Mouse (Mus musculus) cerebellum, adult 8-10 months (tissue): ENCODE results near the gene Mrnip.
A peak's percentile ranks its signal among the peaks of the same experiment; 100 is the strongest.

ENCODE experiments used
- DNase-seq: peaks from one replicate; pipeline ENCODE4 v3.0.0; 2022

The Mrnip gene

GRCm38 (mm10) chr11:50206037-50206436, 31.8 kb downstream of the Mrnip start:
- no peak for DNase-seq

GRCm38 (mm10) chr11:50207344-50207743, 33.1 kb downstream of the Mrnip start:
- DNase-seq: no peak

GRCm38 (mm10) chr11:50208039-50208438, 33.8 kb downstream of the Mrnip start:
- DNase-seq: no peak

- peak; percentile 85 for DNase-seq
Observed at GRCm38 (mm10) chr11:50210101-50210504, 35.9 kb downstream of the Mrnip start.

- DNase-seq: peak; percentile 82
Observed at GRCm38 (mm10) chr11:50210505-50211151, 36.4 kb downstream of the Mrnip start, which contains the start of the genes Sqstm1 and Mgat4b. Sqstm1 (minus strand) TSS chr11:50210827. Mgat4b (plus strand) TSS chr11:50210890.

- no peak for DNase-seq
Observed at GRCm38 (mm10) chr11:50211322-50212059, 37.2 kb downstream of the Mrnip start.

DNA sequence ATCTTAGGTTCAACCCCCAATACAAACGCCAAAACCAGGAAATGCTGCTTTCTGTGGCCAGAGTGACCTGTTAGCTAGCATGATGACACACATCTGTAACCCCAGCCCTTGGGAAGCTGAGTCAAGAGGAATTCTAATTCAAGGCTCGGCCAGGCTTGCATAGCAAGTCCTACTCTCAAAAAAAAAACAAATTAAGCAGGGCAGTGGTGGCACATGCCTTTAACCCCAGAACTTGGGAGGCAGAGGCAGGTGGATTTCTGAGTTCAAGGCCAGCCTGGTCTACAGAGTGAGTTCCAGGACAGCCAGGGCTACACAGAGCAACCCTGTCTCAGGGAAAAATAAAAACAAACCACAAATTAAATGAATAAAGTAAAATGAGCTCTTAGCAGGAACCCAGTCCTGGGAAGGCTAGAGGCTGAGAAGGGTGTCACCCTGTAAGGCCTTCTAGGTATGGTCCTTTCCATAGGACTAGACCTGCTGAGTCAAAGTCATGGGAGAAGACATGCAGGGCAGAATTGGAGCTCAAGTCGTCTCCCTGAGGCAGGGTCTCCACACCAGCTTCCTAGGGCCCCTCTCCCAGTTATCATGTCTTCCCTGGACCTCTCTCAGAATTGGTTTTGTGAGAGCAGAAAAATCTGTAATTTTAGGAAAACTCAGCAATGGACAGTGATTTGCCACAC, 38.0 kb downstream of the Mrnip start:
- no peak for DNase-seq

- peak; percentile 63 for DNase-seq
Observed at GRCm38 (mm10) chr11:50212848-50213758, 38.9 kb downstream of the Mrnip start.

GRCm38 (mm10) chr11:50214631-50215030, 40.4 kb downstream of the Mrnip start:
- no peak for DNase-seq

DNA sequence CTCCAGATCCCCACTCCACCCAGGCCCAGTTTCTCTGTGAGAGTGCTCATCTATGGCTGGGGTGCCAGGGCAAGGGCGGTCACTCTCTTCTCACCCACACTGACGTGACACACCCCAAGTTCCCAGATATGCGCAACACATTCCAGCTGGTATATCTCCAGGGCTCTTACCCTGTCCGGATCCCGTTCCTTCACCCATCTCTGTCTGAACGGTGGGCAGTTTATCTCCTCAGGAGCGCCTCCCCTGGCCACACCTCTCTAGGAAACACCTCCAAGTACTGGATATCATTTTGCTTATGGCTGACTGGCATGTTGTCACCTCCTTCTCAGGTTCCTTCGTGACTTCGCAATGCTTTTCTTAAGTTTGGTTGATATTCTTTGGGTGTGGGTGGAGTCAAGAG, 41.4 kb downstream of the Mrnip start:
- DNase-seq: no peak

- no peak for DNase-seq
Observed at GRCm38 (mm10) chr11:50216724-50217366, 42.6 kb downstream of the Mrnip start.

DNA sequence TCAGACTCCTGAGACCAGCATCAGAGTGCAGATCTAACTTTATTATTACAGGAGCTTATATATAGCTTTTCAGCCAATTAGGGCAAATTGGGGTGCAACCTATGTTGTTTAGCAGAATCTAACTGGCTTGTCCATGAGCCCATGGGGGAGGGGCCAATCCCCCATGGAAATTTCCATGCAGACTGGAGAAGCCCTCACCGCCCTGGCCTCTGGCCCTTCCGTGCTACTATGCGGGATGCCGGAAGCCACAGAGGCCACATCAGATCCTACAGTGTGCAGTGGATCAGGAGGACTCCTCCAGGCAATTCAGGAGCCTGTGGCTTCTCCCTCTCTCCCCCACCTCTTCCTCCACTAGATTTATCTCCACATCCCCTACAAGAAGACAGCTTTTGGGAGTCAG, 43.6 kb downstream of the Mrnip start:
- no peak for DNase-seq

DNA sequence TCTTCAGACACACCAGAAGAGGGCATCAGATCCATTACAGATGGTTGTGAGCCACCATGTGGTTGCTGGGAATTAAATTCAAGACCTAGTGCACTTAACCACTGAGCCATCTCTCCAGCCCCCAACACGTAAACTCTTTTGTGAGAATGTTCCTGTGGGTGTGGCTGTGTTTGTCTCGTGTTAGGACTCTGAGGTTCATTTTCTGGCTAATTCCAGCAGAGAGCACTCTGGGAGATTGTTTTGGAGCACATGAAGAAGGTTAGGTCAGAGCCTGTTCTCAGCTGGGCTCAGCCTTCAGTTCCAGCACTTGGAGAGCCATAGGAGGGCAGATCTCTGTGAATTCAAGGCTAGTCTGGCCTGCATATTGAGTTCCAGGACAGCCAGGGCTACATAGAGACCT, 45.6 kb downstream of the Mrnip start:
- DNase-seq: no peak

- no peak for DNase-seq
Observed at GRCm38 (mm10) chr11:50222559-50223276, 48.5 kb downstream of the Mrnip start.

DNA sequence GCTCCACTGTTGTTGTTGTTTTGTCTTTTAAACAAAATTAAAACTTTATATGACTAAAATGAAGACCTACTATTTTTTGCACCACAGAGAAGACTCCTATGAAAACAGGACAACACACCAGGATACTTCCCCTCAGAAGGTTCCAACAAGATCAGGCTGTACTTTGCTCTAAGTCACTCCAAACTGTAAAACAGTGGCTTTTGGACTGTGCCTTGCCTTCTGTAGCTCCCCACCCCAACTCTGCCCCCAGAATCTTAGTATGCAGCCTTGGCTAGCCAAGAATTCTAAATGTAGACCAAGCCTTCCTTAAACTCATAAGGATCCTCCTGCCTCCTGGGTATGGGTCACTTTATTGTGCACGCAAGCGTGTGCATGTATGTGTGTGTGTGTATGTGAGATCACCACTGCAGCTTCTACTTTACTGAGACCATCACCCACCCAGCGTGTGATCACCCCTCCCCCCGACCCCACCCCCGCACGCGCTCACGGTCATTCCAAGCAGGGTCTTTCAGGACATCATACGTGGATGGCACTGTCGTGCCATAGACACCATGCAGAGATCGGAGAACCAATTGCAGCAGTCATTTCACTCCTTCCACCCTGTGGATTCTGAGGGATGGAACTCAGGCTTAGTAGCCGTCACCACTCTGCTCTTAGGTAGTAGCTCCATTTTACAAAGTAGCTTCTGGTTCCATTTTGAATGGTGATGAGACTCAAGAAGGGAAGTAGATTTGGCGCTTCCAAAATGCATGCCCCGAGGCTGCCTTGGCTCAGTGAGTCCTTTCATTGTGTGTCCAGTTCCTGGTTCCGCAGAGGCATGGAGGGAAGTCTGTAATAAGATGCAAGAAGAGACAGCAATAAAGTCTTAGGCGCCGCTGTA, 49.8 kb downstream of the Mrnip start:
- DNase-seq: peak; percentile 42

DNA sequence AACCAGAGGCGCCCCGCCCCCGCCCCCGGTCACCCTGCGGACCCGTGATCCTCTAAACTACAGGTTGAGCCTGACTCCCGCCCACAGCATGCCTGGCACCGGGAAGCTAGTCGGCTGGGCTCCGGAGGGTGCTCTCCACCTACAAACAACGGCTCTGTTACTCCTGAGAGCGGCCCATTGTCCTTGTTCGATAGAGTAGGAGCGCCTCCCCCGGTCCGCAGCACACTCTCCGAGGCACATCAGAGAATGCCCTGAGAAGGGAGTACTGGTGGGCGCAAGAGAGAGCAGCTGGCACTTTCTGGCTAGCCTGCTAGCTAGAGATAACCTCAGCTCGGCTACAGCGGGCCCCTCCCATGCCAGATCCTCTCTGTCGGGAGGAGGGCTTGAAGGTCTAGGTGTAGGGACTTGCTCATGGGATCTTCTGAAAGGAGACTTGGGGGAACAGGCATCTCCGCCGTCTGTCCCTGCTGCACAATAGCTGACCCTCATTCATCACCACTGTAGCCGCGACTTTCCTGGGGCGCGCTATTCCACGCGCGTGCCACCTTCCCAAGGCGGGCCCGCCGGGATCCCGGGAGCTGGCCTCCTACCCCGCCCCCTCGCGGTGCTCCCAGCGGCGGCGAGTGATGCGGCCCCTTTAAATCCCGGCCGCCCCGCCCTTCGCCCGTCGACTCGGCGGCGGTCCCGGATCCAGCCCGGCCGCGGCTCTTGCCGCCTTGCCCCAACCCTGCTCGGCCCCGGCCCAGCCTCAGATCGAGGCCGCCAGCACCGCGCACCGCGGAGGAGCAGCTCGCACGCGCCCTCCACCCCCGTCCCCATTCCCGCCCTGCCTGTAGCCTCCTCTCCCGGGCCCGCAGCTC, 50.7 kb downstream of the Mrnip start:
- DNase-seq: peak; percentile 89

DNA sequence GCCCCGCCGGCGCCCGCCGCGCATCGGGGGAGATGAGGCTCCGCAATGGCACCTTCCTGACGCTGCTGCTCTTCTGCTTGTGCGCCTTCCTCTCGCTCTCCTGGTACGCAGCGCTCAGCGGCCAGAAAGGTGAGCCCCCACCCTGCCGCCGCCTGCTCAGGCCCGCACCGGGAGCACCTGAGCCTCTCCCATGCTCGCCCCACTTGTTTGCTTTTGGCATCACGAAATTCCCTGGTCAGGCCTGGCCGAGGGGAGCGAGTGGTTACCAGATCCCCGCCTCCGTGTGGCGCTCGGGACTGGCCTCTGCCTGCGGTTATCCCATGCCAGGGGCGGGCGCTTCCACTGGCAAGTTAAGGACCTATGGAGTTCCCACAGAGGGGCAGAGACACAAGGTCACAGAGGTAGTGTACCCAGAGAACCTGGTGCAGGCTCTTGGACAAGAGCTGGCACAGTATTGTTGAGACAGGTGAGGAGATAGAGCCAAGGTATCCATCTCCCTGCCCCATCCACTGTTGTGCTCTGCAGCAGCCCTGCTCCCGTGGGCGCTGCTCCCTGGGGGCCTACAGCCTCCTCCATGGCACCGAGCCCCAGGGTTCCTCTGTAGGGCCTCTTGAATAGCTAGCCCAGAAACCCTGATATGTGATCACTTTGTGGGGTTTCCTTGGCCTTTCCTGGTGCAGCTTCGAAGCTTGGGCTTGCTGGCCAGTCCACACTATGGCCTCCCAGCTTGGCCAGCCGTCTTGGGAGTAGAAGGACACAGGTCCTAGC, 51.6 kb downstream of the Mrnip start:
- peak; percentile 60 for DNase-seq

DNA sequence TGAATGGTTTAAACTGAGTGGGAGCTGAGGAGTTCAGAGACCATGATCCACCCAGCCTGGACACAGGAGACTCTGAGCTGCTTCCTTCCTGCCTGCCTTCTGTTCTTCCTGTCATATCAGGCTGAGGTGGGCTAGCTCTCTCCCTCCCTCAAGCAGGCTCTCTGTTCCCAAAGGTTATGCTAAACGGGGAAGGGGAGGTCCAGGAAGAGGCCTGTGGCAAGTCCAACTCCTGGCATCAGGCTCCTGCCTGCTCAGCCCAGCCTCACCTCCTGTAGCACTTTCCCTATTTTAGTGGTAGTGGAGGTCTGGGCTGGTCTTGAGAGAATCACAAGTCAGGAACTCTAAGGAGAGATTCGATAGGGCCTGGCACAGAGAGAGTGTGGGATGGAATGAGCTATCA, 52.2 kb downstream of the Mrnip start:
- no peak for DNase-seq

- DNase-seq: no peak
Observed at GRCm38 (mm10) chr11:50227226-50227625, 53.0 kb downstream of the Mrnip start.
